Comparison of ENCODE assay signal across 8 mouse cellular contexts in the genomic region with DNA sequence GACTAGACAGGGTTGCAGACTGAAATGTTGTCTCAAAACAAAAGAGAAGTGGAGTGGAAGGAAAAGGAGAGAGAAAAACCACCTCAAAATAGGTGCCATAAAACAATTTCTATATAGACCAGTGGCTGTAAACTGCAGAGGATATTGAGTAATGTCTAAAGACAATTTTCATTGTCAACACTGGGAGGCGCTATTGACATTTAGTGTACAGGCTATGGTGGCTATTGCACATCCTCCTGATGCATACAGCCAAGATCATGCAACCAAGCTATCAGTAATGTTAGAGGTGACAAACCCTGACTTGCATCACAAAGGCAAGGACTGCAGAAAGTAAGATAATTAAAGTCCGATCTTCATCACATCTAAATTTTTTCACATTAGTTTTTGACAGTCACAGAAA.
DNase-seq lines count a peak whose midpoint lies in the region; ATAC-seq and TF ChIP-seq lines count a peak whose summit lies in the region.

No protein-coding gene starts in this region.

- DNase-seq in CD4-positive, CD25-positive, alpha-beta regulatory T cell, adult 2 months (ENCODE audit: low read depth, low spot score), result peak; percentile 7
- peak in 1 of 3 experiments; percentile 4 for DNase-seq in liver, embryonic 14.5 days (ENCODE audit: low read depth in 3 of 3, low spot score in 3 of 3)
- DNase-seq in liver, embryonic 11.5 days (ENCODE audit: low spot score), result no peak
- DNase-seq in embryo, embryonic 10 days (ENCODE audit: low spot score), result peak; percentile 57
- no peak for DNase-seq in thymus, postnatal 4 days

- H3K9ac ChIP-seq in liver, embryonic 14.5 days (replicated peaks), result no peak overlapping the region
- no peak overlapping the region for H3K9ac ChIP-seq in liver, embryonic 11.5 days (ENCODE audit: low read depth, low read length)

- no peak for TF ChIP-seq EP300 in liver, embryonic 14.5 days (IDR thresholded peaks at IDR 0.05; ENCODE audit: low read depth)

- H3K4me1 ChIP-seq in liver, embryonic 14.5 days (replicated peaks; ENCODE audit: control insufficient read depth in 2 of 2, insufficient read depth in 2 of 2, low read length in 1 of 2), result no peaks in the 10 kb centered on the region
- no peaks in the 10 kb centered on the region for H3K4me1 ChIP-seq in liver, embryonic 11.5 days (replicated peaks; ENCODE audit: control insufficient read depth, insufficient read depth, low read length)

- no peak overlapping the region for H3K4me3 ChIP-seq in liver, embryonic 14.5 days (ENCODE audit: insufficient read depth in 1 of 2, low read depth in 2 of 2, low read length in 2 of 2)
- no peak overlapping the region for H3K4me3 ChIP-seq in liver, embryonic 11.5 days (ENCODE audit: low read depth, low read length)

- no peaks in the 10 kb centered on the region for H3K36me3 ChIP-seq in liver, embryonic 14.5 days (replicated peaks; ENCODE audit: control insufficient read depth, insufficient read depth, low read depth)
- no peaks in the 10 kb centered on the region for H3K36me3 ChIP-seq in liver, embryonic 11.5 days (ENCODE audit: control insufficient read depth, insufficient read depth, low read length)

- WGBS in liver, embryonic 14.5 days (ENCODE audit: insufficient replicate concordance), result 32% methylated on average over 2 of the region's 2 CpGs
- 42% methylated on average over 2 of the region's 2 CpGs for WGBS in liver, embryonic 11.5 days

- peak; percentile 39; the same call in 1 of the 2 replicates for TF ChIP-seq CTCF in liver, embryonic 14.5 days (IDR thresholded peaks at IDR 0.05; ENCODE audit: low read depth)

- H3K27me3 ChIP-seq in liver, embryonic 14.5 days (ENCODE audit: control insufficient read depth, insufficient read depth, low read length), result no peaks in the 10 kb centered on the region
- H3K27me3 ChIP-seq in liver, embryonic 11.5 days (replicated peaks; ENCODE audit: control insufficient read depth, insufficient read depth, low read length), result no peaks in the 10 kb centered on the region

- H3K9me3 ChIP-seq in liver, embryonic 14.5 days (ENCODE audit: control insufficient read depth, low read length), result no peaks in the 10 kb centered on the region
- no peaks in the 10 kb centered on the region for H3K9me3 ChIP-seq in liver, embryonic 11.5 days (ENCODE audit: control insufficient read depth, low read length)

- H3K4me2 ChIP-seq in liver, embryonic 14.5 days (ENCODE audit: low read depth), result no peak overlapping the region
- no peak overlapping the region for H3K4me2 ChIP-seq in liver, embryonic 11.5 days

- no peak for ATAC-seq in CD4-positive, CD25-positive, alpha-beta regulatory T cell, adult 4 months
- ATAC-seq in liver, embryonic 14.5 days (ENCODE audit: insufficient read depth), result no peak
- ATAC-seq in liver, embryonic 11.5 days (replicated peaks; ENCODE audit: low FRiP score), result no peak; the same call in 1 of the 2 replicates
- peak; percentile 83 for ATAC-seq in megakaryocyte progenitor cell, adult 5-6 weeks (replicated peaks; ENCODE audit: poor library complexity)
- ATAC-seq in monocyte, adult 5-6 weeks (replicated peaks; ENCODE audit: insufficient number of reproducible peaks, low FRiP score, low TSS enrichment, poor library complexity, severe bottlenecking), result no peak

- H3K27ac ChIP-seq in liver, embryonic 14.5 days, result no peak overlapping the region
- H3K27ac ChIP-seq in liver, embryonic 11.5 days (ENCODE audit: low read depth, low read length), result no peak overlapping the region

Comparison
In these comparisons a context has a peak if more than half of its experiments do, and no peak if none do; other contexts are left out.
1. DNase-seq: peak in CD4-positive, CD25-positive, alpha-beta regulatory T cell, adult 2 months (single experiment) and embryo, embryonic 10 days (single experiment); none in liver, embryonic 11.5 days (single experiment) and thymus, postnatal 4 days (single experiment).